Mouse (Mus musculus): ENCODE measurements at regions not wholly inside any gene's neighbourhood (a gene's known extent, or its start where the extent isn't known, plus 50 kb on each side); places are given as distances from the start of the nearest gene placed in this dataset.
A peak's percentile ranks its signal among the peaks of the same experiment; 100 is the strongest.

- WGBS (ENCODE audit: insufficient replicate concordance) = 100% methylated on average over 1 of the region's 1 CpGs
- Histone ChIP-seq H3K9me3 (replicated peaks) (no peaks in the 10 kb centered on the region), H3K27ac (no peak overlapping the region), H3K9ac (no peak overlapping the region), H3K27me3 (replicated peaks) (no peaks in the 10 kb centered on the region; the same call in 1 of the 2 replicates), H3K4me3 (no peak overlapping the region), H3K4me1 (peaks cover 22% of the 10 kb centered on the region), H3K4me2 (no peak overlapping the region), H3K36me3 (no peaks in the 10 kb centered on the region)
- ATAC-seq = no peak
Measured at GRCm38 (mm10) chr4:11903861-11904260, 77.2 kb downstream of the Gm10604 start.

DNA sequence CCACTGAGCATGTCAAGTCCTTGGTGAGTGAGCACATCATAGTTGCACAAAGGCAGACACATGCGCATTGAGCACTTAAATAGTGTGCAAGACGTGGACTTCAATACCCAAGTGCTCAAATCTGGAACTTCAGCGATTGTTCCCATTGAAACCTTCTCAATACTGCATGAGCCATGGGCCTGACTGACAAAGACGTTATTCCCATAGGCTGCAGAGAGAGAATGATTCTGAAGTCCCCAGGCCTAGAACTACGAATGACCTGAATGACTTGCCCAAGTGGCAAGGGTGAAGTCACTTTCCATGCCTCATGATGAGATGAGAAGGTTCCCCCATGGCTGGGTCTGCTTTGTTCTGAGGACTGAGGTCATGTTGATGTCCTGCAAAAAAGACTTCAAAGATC is 77.7 kb downstream of the Gm10604 start:
- Histone ChIP-seq H3K4me1 (peaks cover 22% of the 10 kb centered on the region), H3K27ac (no peak overlapping the region), H3K9me3 (replicated peaks) (no peaks in the 10 kb centered on the region), H3K9ac (no peak overlapping the region), H3K27me3 (replicated peaks) (no peaks in the 10 kb centered on the region; the same call in 1 of the 2 replicates), H3K36me3 (no peaks in the 10 kb centered on the region), H3K4me2 (no peak overlapping the region), H3K4me3 (no peak overlapping the region)
- ATAC-seq = no peak
- WGBS (ENCODE audit: insufficient replicate concordance) = 82% methylated on average over 5 of the region's 5 CpGs

GRCm38 (mm10) chr4:11899979-11900624 is 81.0 kb downstream of the Gm10604 start:
- H3K4me1 ChIP-seq = peaks cover 22% of the 10 kb centered on the region
- no peaks in the 10 kb centered on the region; the same call in 1 of the 2 replicates for H3K27me3 ChIP-seq (replicated peaks)
- H3K4me2 ChIP-seq = peak overlapping the region; percentile 52
- 5% methylated on average over 10 of the region's 10 CpGs for WGBS (ENCODE audit: insufficient replicate concordance)
- H3K4me3 ChIP-seq = no peak overlapping the region; the same call in 1 of the 2 replicates
- ATAC-seq = peak; percentile 97
- no peaks in the 10 kb centered on the region for H3K36me3 ChIP-seq
- H3K9ac ChIP-seq = no peak overlapping the region
- no peaks in the 10 kb centered on the region for H3K9me3 ChIP-seq (replicated peaks)
- peak overlapping the region; percentile 62; the same call in 1 of the 2 replicates for H3K27ac ChIP-seq

DNA sequence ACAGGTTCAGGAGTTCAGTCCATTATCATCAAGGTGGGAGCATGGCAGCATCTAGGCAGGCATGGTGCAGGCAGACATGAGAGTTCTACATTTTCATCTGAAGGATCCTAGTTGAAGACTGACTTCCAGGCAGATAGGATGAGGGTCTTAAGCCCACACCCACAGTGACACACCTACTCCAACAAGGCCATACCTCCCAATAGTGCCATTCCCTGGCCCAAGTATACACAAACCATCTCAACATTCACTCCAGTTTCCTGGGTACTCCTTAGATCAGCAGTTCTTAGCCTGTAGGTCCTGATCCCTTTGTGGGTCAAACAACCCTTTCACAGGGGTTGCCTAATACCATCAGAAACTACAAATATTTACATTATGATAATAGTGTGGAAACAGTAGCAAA is 83.8 kb downstream of the Gm10604 start:
- Histone ChIP-seq H3K27ac (no peak overlapping the region), H3K36me3 (no peaks in the 10 kb centered on the region), H3K27me3 (replicated peaks) (no peaks in the 10 kb centered on the region; the same call in 1 of the 2 replicates), H3K4me1 (peaks cover 27% of the 10 kb centered on the region), H3K9ac (no peak overlapping the region), H3K4me3 (no peak overlapping the region), H3K9me3 (replicated peaks) (no peaks in the 10 kb centered on the region), H3K4me2 (no peak overlapping the region)
- no peak for ATAC-seq

DNA sequence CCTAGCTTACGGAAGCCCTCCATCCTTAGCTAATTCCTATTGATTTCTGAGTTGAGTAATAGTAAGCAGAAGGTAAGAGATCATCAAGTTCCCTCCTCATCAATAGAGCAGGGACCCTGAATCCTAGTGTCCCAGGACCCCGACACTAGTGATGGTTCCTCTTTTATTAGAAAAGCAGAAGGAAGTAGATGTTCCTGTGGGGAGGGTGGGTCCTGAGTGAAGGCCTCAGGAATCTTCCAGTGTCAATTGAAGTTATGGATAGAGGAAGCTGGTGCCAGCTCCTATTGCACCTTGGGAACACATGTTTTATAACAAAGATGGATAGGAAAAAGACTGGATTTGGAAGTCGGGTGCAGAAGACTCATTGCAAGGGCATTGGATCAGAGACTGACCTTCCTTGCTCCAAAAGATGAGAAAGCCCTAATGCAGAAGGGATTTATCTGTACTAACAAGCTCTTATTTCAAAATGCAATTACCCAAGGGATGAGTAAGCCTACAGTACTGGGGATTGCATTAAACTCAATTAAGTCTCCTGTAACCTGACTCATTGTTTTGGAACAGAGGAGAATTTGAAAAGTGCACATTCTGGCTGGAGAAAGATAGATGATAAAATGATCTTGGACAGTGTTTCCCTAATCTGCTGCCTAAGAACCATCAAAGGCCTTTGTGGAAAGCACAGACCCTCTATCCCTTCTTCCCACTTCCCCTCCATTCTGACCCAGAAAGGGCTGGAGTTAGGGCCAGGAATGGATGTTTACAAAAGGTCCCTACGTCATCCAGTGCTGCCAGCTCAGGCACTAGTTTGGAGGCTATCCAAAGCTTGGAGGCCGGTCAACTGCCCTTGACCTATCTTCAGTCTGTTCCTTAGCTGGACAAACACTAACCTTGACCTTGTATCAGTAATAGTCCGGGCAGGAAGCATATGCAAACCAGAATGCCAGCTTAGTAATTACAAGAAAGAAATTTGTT is 84.9 kb downstream of the Gm10604 start:
- ATAC-seq = no peak
- H3K4me1 ChIP-seq = peaks cover 25% of the 10 kb centered on the region
- H3K4me2 ChIP-seq = no peak overlapping the region
- H3K4me3 ChIP-seq = no peak overlapping the region
- no peaks in the 10 kb centered on the region for H3K36me3 ChIP-seq
- H3K27me3 ChIP-seq (replicated peaks) = no peaks in the 10 kb centered on the region; the same call in 1 of the 2 replicates
- H3K9ac ChIP-seq = no peak overlapping the region
- no peaks in the 10 kb centered on the region for H3K9me3 ChIP-seq (replicated peaks)
- no peak overlapping the region for H3K27ac ChIP-seq
- WGBS (ENCODE audit: insufficient replicate concordance) = 54% methylated on average over 6 of the region's 6 CpGs

DNA sequence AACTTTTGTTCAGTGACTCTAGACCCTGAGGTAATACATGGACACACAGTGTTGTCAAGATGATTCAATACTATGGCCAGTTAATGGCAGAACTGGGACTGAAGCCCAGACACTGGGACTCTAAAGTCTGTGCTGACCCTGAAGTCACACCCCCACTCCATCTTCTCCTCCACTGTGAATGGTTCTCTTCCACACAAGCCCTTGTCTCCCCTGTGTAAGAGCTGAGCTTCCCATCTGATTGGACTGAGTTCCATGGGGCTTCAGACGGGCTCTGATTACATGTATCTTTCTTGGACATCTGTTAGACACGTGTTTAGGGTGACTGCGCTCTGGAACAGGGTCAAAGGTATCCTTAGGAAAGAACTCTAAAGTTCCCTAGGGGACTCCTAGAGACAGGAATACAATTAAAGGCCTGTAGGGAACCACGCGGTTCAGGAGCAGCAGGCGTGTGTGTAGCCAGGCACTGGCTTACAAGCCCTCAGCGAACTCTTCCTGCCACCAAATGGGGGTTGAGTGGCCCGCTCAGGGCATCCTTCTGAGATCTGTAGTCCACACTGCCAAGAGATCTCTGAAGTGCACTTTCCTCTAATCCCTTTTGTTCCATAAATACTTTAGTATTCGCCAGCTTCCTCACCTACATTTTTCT is 87.4 kb downstream of the Gm10604 start:
- 62% methylated on average over 9 of the region's 9 CpGs for WGBS (ENCODE audit: insufficient replicate concordance)
- H3K9ac ChIP-seq = no peak overlapping the region
- peaks cover 5% of the 10 kb centered on the region; the same call in 1 of the 2 replicates for H3K4me1 ChIP-seq
- no peak overlapping the region for H3K4me3 ChIP-seq
- no peaks in the 10 kb centered on the region for H3K36me3 ChIP-seq
- no peaks in the 10 kb centered on the region for H3K27me3 ChIP-seq (replicated peaks)
- no peaks in the 10 kb centered on the region for H3K9me3 ChIP-seq (replicated peaks)
- ATAC-seq = peak; percentile 67
- H3K4me2 ChIP-seq = no peak overlapping the region
- no peak overlapping the region for H3K27ac ChIP-seq

GRCm38 (mm10) chr4:11889039-11889600 is 91.9 kb downstream of the Gm10604 start:
- H3K4me3 ChIP-seq = no peak overlapping the region
- no peaks in the 10 kb centered on the region for H3K27me3 ChIP-seq (replicated peaks)
- no peaks in the 10 kb centered on the region for H3K36me3 ChIP-seq
- 70% methylated on average over 6 of the region's 6 CpGs for WGBS (ENCODE audit: insufficient replicate concordance)
- no peaks in the 10 kb centered on the region for H3K9me3 ChIP-seq (replicated peaks)
- no peak for ATAC-seq
- H3K4me1 ChIP-seq = peaks cover 5% of the 10 kb centered on the region; the same call in 1 of the 2 replicates
- H3K27ac ChIP-seq = no peak overlapping the region
- no peak overlapping the region for H3K4me2 ChIP-seq
- no peak overlapping the region for H3K9ac ChIP-seq

DNA sequence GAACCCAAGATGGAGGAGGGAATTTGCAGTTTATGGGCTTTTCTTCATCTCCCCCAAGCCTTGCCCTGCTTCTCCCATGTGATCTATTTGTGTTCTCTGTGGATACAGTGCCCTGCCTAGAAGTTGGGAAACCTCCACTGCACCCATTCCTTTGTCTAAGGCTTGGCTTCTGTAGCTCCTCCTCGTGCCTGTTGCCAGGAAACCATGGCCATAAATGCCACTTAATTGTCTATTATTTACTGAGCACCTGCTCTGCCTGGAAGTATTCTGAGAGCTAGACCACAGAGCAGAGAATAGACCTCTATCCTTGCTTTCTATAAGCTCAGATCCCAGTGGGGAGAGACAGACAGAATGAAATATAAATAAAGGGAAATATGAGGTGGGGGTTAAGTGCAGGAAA is 93.7 kb downstream of the Gm10604 start:
- ATAC-seq = no peak
- H3K9me3 ChIP-seq (replicated peaks) = no peaks in the 10 kb centered on the region
- 0 out of 2 replicates have a peak, but pooled peaks cover 2% of the 10 kb centered on the region for H3K4me1 ChIP-seq
- no peak overlapping the region for H3K4me2 ChIP-seq
- 35% methylated on average over 1 of the region's 1 CpGs for WGBS (ENCODE audit: insufficient replicate concordance)
- H3K4me3 ChIP-seq = no peak overlapping the region
- H3K9ac ChIP-seq = no peak overlapping the region
- no peak overlapping the region for H3K27ac ChIP-seq
- no peaks in the 10 kb centered on the region for H3K27me3 ChIP-seq (replicated peaks)
- H3K36me3 ChIP-seq = no peaks in the 10 kb centered on the region

- no peak overlapping the region for H3K27ac ChIP-seq
- no peaks in the 10 kb centered on the region for H3K36me3 ChIP-seq
- no peak overlapping the region for H3K4me2 ChIP-seq
- H3K27me3 ChIP-seq (replicated peaks) = no peaks in the 10 kb centered on the region
- ATAC-seq = no peak
- WGBS (ENCODE audit: insufficient replicate concordance) = 78% methylated on average over 4 of the region's 4 CpGs
- H3K9me3 ChIP-seq (replicated peaks) = no peaks in the 10 kb centered on the region
- H3K4me3 ChIP-seq = no peak overlapping the region
- 0 out of 2 replicates have a peak, but pooled peaks cover 2% of the 10 kb centered on the region for H3K4me1 ChIP-seq
- no peak overlapping the region for H3K9ac ChIP-seq
Measured at GRCm38 (mm10) chr4:11885499-11885898, 95.6 kb downstream of the Gm10604 start.

- WGBS (ENCODE audit: insufficient replicate concordance) = 28% methylated on average over 7 of the region's 7 CpGs
- no peak overlapping the region for H3K9ac ChIP-seq
- H3K9me3 ChIP-seq (replicated peaks) = no peaks in the 10 kb centered on the region
- no peaks in the 10 kb centered on the region for H3K27me3 ChIP-seq (replicated peaks)
- ATAC-seq = no peak
- 0 out of 2 replicates have a peak, but pooled peaks cover 2% of the 10 kb centered on the region for H3K4me1 ChIP-seq
- no peak overlapping the region for H3K4me3 ChIP-seq
- H3K4me2 ChIP-seq = no peak overlapping the region
- no peak overlapping the region for H3K27ac ChIP-seq
- no peaks in the 10 kb centered on the region for H3K36me3 ChIP-seq
Measured at GRCm38 (mm10) chr4:11884818-11885217, 96.2 kb downstream of the Gm10604 start.

DNA sequence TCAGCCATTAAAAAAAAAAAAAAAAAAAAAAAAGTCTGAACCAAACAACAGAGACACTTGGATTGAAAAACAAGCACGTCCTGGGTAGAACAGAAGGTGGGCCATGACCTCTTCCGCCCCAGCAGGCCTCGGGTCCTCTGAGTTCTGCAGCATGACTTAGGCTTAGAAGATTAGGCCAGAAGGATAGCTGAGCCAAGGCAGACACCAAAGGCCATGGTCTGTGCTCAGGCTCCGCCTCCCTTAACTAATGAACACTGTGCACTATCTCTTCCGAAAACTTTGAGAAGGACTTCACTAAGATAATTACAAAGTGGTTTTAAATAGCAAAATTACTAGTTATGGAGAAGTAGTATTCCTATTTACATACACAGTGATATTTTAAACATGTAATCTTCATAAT is 97.8 kb downstream of the Gm10604 start:
- ATAC-seq = no peak
- H3K4me1 ChIP-seq = peaks cover 8% of the 10 kb centered on the region
- H3K4me3 ChIP-seq = no peak overlapping the region
- H3K27me3 ChIP-seq (replicated peaks) = no peaks in the 10 kb centered on the region
- no peaks in the 10 kb centered on the region for H3K9me3 ChIP-seq (replicated peaks)
- no peaks in the 10 kb centered on the region for H3K36me3 ChIP-seq
- no peak overlapping the region for H3K27ac ChIP-seq
- no peak overlapping the region for H3K9ac ChIP-seq
- no peak overlapping the region for H3K4me2 ChIP-seq
- WGBS (ENCODE audit: insufficient replicate concordance) = 52% methylated on average over 5 of the region's 5 CpGs
